Mouse (Mus musculus) cerebellum, adult 9-10 months (tissue): ENCODE data around the gene Ythdf1.

Experiments
- DNase-seq: peaks from one replicate; pipeline ENCODE4 v3.0.0; 2022

Gene Ythdf1

DNA sequence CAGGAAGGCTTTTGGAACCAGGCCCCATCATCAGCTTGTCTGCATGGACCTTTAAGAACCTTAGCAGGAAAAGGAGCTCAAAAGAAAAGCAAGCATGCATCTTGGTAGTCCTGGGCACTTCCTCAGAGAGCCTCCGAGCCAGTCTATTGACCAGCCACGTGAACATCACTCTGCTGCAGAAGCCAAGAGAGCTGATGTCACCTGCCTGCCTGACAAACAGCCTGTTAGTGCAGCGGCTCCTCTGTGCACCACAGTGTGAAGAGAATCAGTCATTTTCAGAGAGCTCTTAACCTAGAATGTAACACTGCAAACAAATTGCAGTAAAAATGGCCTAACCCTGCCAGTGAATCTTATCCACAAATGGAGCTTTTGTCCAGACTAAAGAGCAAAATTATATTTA is 50.7 kb downstream of the Ythdf1 start:
- DNase-seq, result no peak

DNA sequence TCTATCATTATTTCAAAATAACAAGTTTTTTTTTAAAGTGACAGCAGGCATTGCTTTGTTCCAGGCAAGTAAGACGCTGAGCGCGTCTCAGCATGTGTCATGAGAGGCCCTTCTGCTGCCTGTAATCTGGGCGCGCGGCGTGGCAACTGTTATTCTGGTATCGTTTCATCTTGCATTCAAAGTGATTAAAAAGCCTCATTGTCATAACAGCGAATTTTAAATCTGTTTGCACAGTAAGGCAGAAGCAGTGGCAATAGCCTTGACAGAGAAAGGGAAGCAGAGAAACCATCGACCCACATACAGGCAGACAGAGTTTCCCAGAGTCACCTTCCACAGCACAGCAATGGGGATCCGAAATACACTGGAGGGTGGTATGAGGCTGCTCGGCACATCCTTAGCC is 59.2 kb downstream of the Ythdf1 start:
- no peak for DNase-seq

DNA sequence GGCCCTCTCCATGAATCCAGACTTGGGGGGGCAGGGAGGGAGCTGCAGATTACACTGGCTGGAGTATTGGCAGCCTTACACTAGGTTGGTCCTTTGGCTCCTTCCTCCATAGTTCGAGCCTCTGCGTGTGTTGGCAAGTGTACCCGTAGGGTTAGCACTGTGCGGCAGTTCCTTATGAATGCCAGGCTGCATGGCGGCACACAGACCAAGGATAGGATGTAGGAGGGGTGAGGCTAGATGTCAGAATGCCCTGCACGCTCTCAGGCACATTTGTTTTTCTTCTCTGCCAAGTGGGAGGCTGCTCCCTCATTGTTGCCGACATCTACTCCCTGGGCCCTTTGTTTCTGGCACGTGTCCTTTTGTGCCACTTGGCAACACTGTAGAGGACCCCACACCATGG is 63.6 kb downstream of the Ythdf1 start:
- DNase-seq, result no peak

DNA sequence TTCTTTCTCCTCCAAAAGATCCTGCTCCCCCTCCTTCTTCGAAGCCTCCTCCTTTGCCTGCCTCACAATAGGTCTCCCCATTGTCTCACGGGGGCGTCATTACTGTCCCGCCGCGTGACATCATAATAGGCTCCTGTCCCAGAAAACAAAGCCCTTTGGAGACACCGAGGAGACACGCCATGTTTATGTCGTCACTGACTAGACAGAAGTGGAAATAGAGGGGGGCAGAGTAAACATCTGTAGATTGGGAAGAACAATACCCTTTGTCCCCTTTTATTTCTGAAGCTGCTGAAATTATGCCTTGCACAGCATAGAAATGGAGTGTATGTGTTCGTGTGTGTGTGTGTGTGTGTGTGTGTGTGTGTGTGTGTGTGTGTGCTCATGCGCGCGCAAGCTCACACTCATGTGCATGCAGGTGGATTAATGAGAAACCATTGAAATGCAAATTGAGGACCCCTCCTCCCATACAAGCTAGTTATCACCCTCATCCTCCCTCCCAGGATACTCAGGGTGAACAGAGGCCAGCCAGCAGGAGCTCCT is 65.7 kb downstream of the Ythdf1 start:
- no peak for DNase-seq
